Mouse (Mus musculus) hindbrain, embryonic 12.5 days (tissue): ENCODE measurements at regions not wholly inside any gene's neighbourhood (a gene's known extent, or its start where the extent isn't known, plus 50 kb on each side); places are given as distances from the start of the nearest gene placed in this dataset.

Experiments used
- ATAC-seq: fragments of 200-750 bp; cut with Nextera tagmentation; 2 replicates; pipeline ENCODE4 v1.8.0; 2017; ENCODE audit warnings: moderate TSS enrichment; ENCODE audit not compliant: low FRiP score
- H3K27ac ChIP-seq: fragments of 300-500 bp; sonication (generic); 2 replicates; pipeline ENCODE4 v1.5.1; 2016; ENCODE audit warnings: mild to moderate bottlenecking
- H3K27me3 ChIP-seq: fragments of 300-500 bp; sonication (generic); 2 replicates; pipeline ENCODE4 v1.6.1; 2016; ENCODE audit warnings: mild to moderate bottlenecking
- H3K36me3 ChIP-seq: fragments of 300-500 bp; sonication (generic); 2 replicates; pipeline ENCODE4 v1.6.1; 2016; ENCODE audit warnings: mild to moderate bottlenecking
- H3K4me1 ChIP-seq: fragments of 300-500 bp; sonication (generic); 2 replicates; pipeline ENCODE4 v1.6.1; 2016
- H3K4me2 ChIP-seq: fragments of 300-500 bp; sonication (generic); replicated peaks from 2 replicates; pipeline ENCODE4 v1.6.1; 2016; ENCODE audit warnings: mild to moderate bottlenecking
- H3K4me3 ChIP-seq: fragments of 300-500 bp; sonication (generic); 2 replicates; pipeline ENCODE4 v1.5.1; 2016; ENCODE audit warnings: mild to moderate bottlenecking
- H3K9ac ChIP-seq: fragments of 300-500 bp; sonication (generic); 2 replicates; pipeline ENCODE4 v1.6.1; 2016; ENCODE audit warnings: mild to moderate bottlenecking, moderate library complexity
- H3K9me3 ChIP-seq: fragments of 300-500 bp; sonication (generic); replicated peaks from 2 replicates; pipeline ENCODE4 v1.6.1; 2016; ENCODE audit warnings: mild to moderate bottlenecking
- WGBS: fragments of 180-500 bp; shearing (Covaris S2); methylation state at CpG from one replicate; pipeline ENCODE4 v1.1.7; 2016; 5-methylcytosine and 5-hydroxymethylcytosine counted together

DNA sequence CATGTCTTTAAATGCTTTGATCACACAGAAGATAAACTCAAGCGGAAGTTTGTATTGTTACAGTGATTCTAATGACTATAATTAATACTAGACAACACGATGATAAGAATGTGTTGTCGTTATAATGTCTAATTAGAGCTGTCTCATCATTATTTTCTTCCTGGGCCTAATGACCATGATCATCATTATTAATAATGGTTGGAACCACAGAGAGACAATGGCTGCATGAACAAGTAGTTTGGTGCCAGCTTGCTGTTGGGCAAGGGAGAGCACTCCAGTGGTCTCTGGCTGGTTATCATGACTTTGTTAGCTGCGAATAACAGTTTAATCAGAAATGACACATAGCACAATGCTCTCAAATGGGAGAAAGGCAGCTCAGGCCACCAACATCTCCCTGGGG is 296.4 kb downstream of the Pdcd6ip start:
- Histone ChIP-seq H3K27ac (no peak overlapping the region), H3K36me3 (no peaks in the 10 kb centered on the region), H3K9me3 (no peaks in the 10 kb centered on the region), H3K4me1 (0 out of 2 replicates have a peak, but pooled peaks cover 6% of the 10 kb centered on the region), H3K27me3 (no peaks in the 10 kb centered on the region), H3K4me2 (no peak overlapping the region), H3K4me3 (no peak overlapping the region), H3K9ac (no peak overlapping the region)
- WGBS: 76% methylated on average over 4 of the region's 4 CpGs
- ATAC-seq: no peak

- Histone ChIP-seq H3K4me1 (no peaks in the 10 kb centered on the region), H3K4me3 (no peak overlapping the region), H3K36me3 (no peaks in the 10 kb centered on the region), H3K9ac (no peak overlapping the region), H3K9me3 (no peaks in the 10 kb centered on the region), H3K4me2 (no peak overlapping the region), H3K27ac (no peak overlapping the region), H3K27me3 (no peaks in the 10 kb centered on the region)
- WGBS: 86% methylated on average over 4 of the region's 4 CpGs
- no peak for ATAC-seq
Measured at GRCm38 (mm10) chr9:113408521-113408920, 299.5 kb downstream of the Pdcd6ip start.

GRCm38 (mm10) chr9:113394320-113394719 is 313.7 kb downstream of the Pdcd6ip start:
- Histone ChIP-seq H3K9me3 (no peaks in the 10 kb centered on the region), H3K36me3 (no peaks in the 10 kb centered on the region), H3K4me3 (no peak overlapping the region), H3K4me2 (no peak overlapping the region), H3K9ac (no peak overlapping the region), H3K27ac (no peak overlapping the region), H3K27me3 (no peaks in the 10 kb centered on the region), H3K4me1 (no peaks in the 10 kb centered on the region)
- no peak for ATAC-seq
- 89% methylated on average over 3 of the region's 3 CpGs for WGBS

DNA sequence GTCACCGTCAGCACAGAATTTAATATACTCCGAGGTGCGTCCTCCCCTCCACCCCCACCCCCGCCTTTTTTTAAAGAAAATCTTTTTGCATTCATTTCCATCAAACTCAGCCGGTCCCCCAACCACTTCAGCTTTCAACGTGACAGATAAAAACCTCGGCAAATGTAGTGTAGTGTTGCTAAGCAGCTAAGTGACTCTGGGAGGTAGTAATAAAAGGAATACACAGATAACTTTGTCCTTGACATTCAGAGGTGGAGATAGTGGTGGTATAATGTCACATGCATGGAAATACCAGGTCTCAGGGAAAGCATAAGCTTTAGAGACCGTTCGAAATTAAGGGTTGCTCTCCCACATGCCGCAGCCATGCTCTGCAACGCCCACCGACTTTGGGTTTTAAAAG is 320.7 kb downstream of the Pdcd6ip start:
- no peaks in the 10 kb centered on the region for H3K36me3 ChIP-seq
- no peak overlapping the region for H3K27ac ChIP-seq
- no peak overlapping the region for H3K9ac ChIP-seq
- H3K4me2 ChIP-seq: no peak overlapping the region
- WGBS: 74% methylated on average over 12 of the region's 12 CpGs
- H3K27me3 ChIP-seq: no peaks in the 10 kb centered on the region
- H3K4me3 ChIP-seq: no peak overlapping the region
- H3K9me3 ChIP-seq: no peaks in the 10 kb centered on the region
- peaks cover 2% of the 10 kb centered on the region for H3K4me1 ChIP-seq
- ATAC-seq: no peak

DNA sequence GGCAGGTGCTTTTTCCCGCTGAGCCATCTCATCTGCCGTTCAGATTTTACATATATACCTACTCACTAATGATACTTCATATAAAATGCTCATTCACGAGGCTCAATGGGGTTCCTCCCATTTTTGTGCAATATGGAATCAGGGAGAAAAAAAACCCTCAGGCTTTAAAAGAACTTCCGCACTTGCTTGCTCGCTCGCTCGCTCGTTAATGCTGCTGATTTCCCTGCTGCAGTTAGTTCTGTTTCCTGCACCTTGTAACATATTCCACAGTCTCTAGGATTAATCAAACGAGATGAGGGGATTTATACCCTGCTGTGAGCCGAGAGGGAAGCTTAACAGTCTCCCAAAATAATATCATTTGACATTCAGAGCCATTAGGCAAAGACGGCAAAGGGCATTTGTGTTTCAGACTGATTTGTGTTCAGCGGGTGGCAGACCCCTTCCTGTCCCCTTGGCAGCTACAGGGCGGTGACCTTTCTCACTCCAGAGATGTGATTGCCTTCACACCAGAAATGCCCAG is 326.4 kb downstream of the Pdcd6ip start:
- Histone ChIP-seq H3K4me3 (no peak overlapping the region), H3K4me1 (peaks cover 19% of the 10 kb centered on the region), H3K27me3 (no peaks in the 10 kb centered on the region), H3K27ac (no peak overlapping the region), H3K4me2 (peak overlapping the region; percentile 27; the same call in 1 of the 2 replicates), H3K36me3 (no peaks in the 10 kb centered on the region), H3K9me3 (no peaks in the 10 kb centered on the region), H3K9ac (no peak overlapping the region)
- no peak for ATAC-seq
- 44% methylated on average over 13 of the region's 13 CpGs for WGBS

GRCm38 (mm10) chr9:113380408-113381129 is 327.5 kb downstream of the Pdcd6ip start:
- Histone ChIP-seq H3K27ac (peak overlapping the region; percentile 64), H3K4me1 (peaks cover 19% of the 10 kb centered on the region), H3K4me2 (no peak overlapping the region), H3K9me3 (no peaks in the 10 kb centered on the region), H3K9ac (no peak overlapping the region), H3K4me3 (no peak overlapping the region), H3K36me3 (no peaks in the 10 kb centered on the region), H3K27me3 (no peaks in the 10 kb centered on the region)
- WGBS: 58% methylated on average over 17 of the region's 17 CpGs
- ATAC-seq: 0 out of 2 replicates have a peak, but pooled peaks have one; percentile 26

GRCm38 (mm10) chr9:113378525-113378924 is 329.5 kb downstream of the Pdcd6ip start:
- Histone ChIP-seq H3K4me1 (peaks cover 19% of the 10 kb centered on the region), H3K9ac (no peak overlapping the region), H3K4me2 (no peak overlapping the region), H3K4me3 (no peak overlapping the region), H3K27me3 (no peaks in the 10 kb centered on the region), H3K36me3 (no peaks in the 10 kb centered on the region), H3K27ac (no peak overlapping the region), H3K9me3 (no peaks in the 10 kb centered on the region)
- no peak for ATAC-seq
- WGBS: 89% methylated on average over 2 of the region's 2 CpGs

- Histone ChIP-seq H3K4me3 (no peak overlapping the region), H3K4me2 (no peak overlapping the region), H3K36me3 (no peaks in the 10 kb centered on the region), H3K4me1 (no peaks in the 10 kb centered on the region), H3K9ac (no peak overlapping the region), H3K27me3 (no peaks in the 10 kb centered on the region), H3K9me3 (no peaks in the 10 kb centered on the region), H3K27ac (no peak overlapping the region)
- ATAC-seq: no peak
- 84% methylated on average over 7 of the region's 7 CpGs for WGBS
Measured at GRCm38 (mm10) chr9:113371718-113372306, 336.2 kb downstream of the Pdcd6ip start.

GRCm38 (mm10) chr9:113347942-113348341 is 360.1 kb downstream of the Pdcd6ip start:
- Histone ChIP-seq H3K27me3 (no peaks in the 10 kb centered on the region), H3K9me3 (no peaks in the 10 kb centered on the region), H3K4me2 (no peak overlapping the region), H3K4me1 (no peaks in the 10 kb centered on the region), H3K36me3 (no peaks in the 10 kb centered on the region), H3K4me3 (no peak overlapping the region), H3K9ac (no peak overlapping the region), H3K27ac (no peak overlapping the region)
- ATAC-seq: no peak
- 85% methylated on average over 5 of the region's 5 CpGs for WGBS

- 64% methylated on average over 13 of the region's 13 CpGs for WGBS
- no peak overlapping the region for H3K4me3 ChIP-seq
- no peak for ATAC-seq
- no peaks in the 10 kb centered on the region for H3K36me3 ChIP-seq
- H3K4me2 ChIP-seq: no peak overlapping the region
- no peaks in the 10 kb centered on the region for H3K9me3 ChIP-seq
- H3K9ac ChIP-seq: no peak overlapping the region
- no peak overlapping the region for H3K27ac ChIP-seq
- H3K4me1 ChIP-seq: peaks cover 4% of the 10 kb centered on the region; the same call in 1 of the 2 replicates
- no peaks in the 10 kb centered on the region for H3K27me3 ChIP-seq
Measured at GRCm38 (mm10) chr9:113346531-113346930, 361.5 kb downstream of the Pdcd6ip start.

- Histone ChIP-seq H3K9me3 (no peaks in the 10 kb centered on the region), H3K27ac (no peak overlapping the region), H3K4me2 (no peak overlapping the region), H3K9ac (no peak overlapping the region), H3K27me3 (no peaks in the 10 kb centered on the region), H3K4me1 (peaks cover 4% of the 10 kb centered on the region; the same call in 1 of the 2 replicates), H3K4me3 (no peak overlapping the region), H3K36me3 (no peaks in the 10 kb centered on the region)
- no peak for ATAC-seq
- WGBS: 79% methylated on average over 7 of the region's 7 CpGs
Measured at GRCm38 (mm10) chr9:113342131-113342530, 365.9 kb downstream of the Pdcd6ip start.

GRCm38 (mm10) chr9:113340838-113341237 is 367.2 kb downstream of the Pdcd6ip start:
- H3K36me3 ChIP-seq: no peaks in the 10 kb centered on the region
- H3K27me3 ChIP-seq: no peaks in the 10 kb centered on the region
- WGBS: 63% methylated on average over 6 of the region's 6 CpGs
- H3K9ac ChIP-seq: no peak overlapping the region
- H3K9me3 ChIP-seq: no peaks in the 10 kb centered on the region
- H3K4me2 ChIP-seq: no peak overlapping the region
- H3K27ac ChIP-seq: no peak overlapping the region
- no peak overlapping the region for H3K4me3 ChIP-seq
- ATAC-seq: no peak
- peaks cover 4% of the 10 kb centered on the region; the same call in 1 of the 2 replicates for H3K4me1 ChIP-seq

DNA sequence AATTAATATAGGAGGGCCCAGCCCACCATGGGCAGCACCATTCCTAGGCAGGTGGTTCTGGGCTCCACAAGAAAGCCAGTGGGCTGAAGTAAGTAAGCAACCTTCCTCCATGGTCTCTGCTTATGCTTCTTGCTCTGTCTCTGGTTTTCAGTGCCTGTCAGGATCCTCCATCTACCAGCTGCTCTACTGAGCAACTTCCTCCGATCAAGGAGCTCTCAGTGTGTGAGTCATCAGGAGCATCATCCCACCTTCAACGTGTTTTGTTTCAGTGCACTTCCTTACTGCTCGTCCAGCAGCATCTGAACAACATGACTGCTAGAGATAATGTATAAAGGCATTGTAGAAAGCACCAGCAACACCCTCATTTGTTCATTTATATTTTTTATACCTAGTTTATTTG is 368.0 kb downstream of the Pdcd6ip start:
- no peak for ATAC-seq
- no peaks in the 10 kb centered on the region for H3K36me3 ChIP-seq
- H3K27me3 ChIP-seq: no peaks in the 10 kb centered on the region
- H3K4me3 ChIP-seq: no peak overlapping the region
- H3K4me2 ChIP-seq: no peak overlapping the region
- H3K9ac ChIP-seq: no peak overlapping the region
- no peaks in the 10 kb centered on the region for H3K9me3 ChIP-seq
- H3K4me1 ChIP-seq: peaks cover 4% of the 10 kb centered on the region; the same call in 1 of the 2 replicates
- no peak overlapping the region for H3K27ac ChIP-seq
- WGBS: 85% methylated on average over 3 of the region's 3 CpGs
